Mouse (Mus musculus) heart, embryonic 16.5 days (tissue): Measurements from ENCODE around the gene Tmem185b. TPM values are rescaled to one million over a fixed set of nuclear protein-coding genes. Genes with fewer than 3 reads are reported as not detected.
A peak's percentile ranks its signal among the peaks of the same experiment; 100 is the strongest.

ENCODE experiments used
- ATAC-seq: fragments of 200-750 bp; cut with Nextera tagmentation; replicated peaks from 2 replicates; pipeline ENCODE4 v1.8.0; 2017; ENCODE audit warnings: moderate number of reproducible peaks; ENCODE audit not compliant: insufficient read depth, low FRiP score; ENCODE audit errors: extremely low read depth
- H3K27ac ChIP-seq: fragments of 300-500 bp; sonication (generic); 2 replicates; pipeline ENCODE4 v1.5.1; 2014; ENCODE audit warnings: mild to moderate bottlenecking, low read length, control low read depth, moderate library complexity
- H3K27me3 ChIP-seq: fragments of 300-500 bp; sonication (generic); 2 replicates; pipeline ENCODE4 v1.6.1; 2014; ENCODE audit warnings: low read length, mixed read lengths; ENCODE audit not compliant: control insufficient read depth, insufficient read depth
- H3K36me3 ChIP-seq: fragments of 300-500 bp; sonication (generic); 2 replicates; pipeline ENCODE4 v1.6.1; 2014; ENCODE audit not compliant: control insufficient read depth, insufficient read depth
- H3K4me1 ChIP-seq: fragments of 300-500 bp; sonication (generic); 2 replicates; pipeline ENCODE4 v1.6.1; 2014; ENCODE audit warnings: low read length, mixed read lengths; ENCODE audit not compliant: control insufficient read depth, insufficient read depth
- H3K4me2 ChIP-seq: fragments of 300-500 bp; sonication (generic); 2 replicates; pipeline ENCODE4 v1.6.1; 2014; ENCODE audit warnings: low read depth, mild to moderate bottlenecking, control low read depth, low read length
- H3K4me3 ChIP-seq: fragments of 300-500 bp; sonication (generic); 2 replicates; pipeline ENCODE4 v1.5.1; 2014; ENCODE audit warnings: mild to moderate bottlenecking, control low read depth, low read length
- H3K9ac ChIP-seq: fragments of 300-500 bp; sonication (generic); 2 replicates; pipeline ENCODE4 v1.6.1; 2014; ENCODE audit warnings: low read length, control low read depth
- H3K9me3 ChIP-seq: fragments of 300-500 bp; sonication (generic); replicated peaks from 2 replicates; pipeline ENCODE4 v1.6.1; 2016; ENCODE audit warnings: low read length; ENCODE audit not compliant: control insufficient read depth
- WGBS: fragments of 180-500 bp; shearing (Covaris S2); extraction: QIAGEN DNeasy Blood & Tissue Kit; methylation state at CpG from one replicate; pipeline ENCODE4 v1.1.7; 2014; 5-methylcytosine and 5-hydroxymethylcytosine counted together
- polyA plus RNA-seq: library from polyadenylated mRNA; unstranded; fragments of >200 nt; fragmentation: Nextera tagmentation; extraction: Ambion mirVana; gene quantifications from 2 replicates; pipeline ENCODE4 v1.2.1, GENCODE M21; 2015

The Tmem185b gene
- polyA plus RNA-seq, 1 experiment from 2014 or later: 24.7 TPM

- Histone ChIP-seq H3K9me3 (no peaks in the 10 kb centered on the region), H3K4me1 (peaks cover 14% of the 10 kb centered on the region), H3K4me3 (no peak overlapping the region), H3K4me2 (no peak overlapping the region), H3K36me3 (no peaks in the 10 kb centered on the region), H3K27me3 (no peaks in the 10 kb centered on the region), H3K27ac (peak overlapping the region; percentile 77), H3K9ac (no peak overlapping the region)
- ATAC-seq: no peak
- 31% methylated on average over 4 of the region's 4 CpGs for WGBS
Measured at GRCm38 (mm10) chr1:119508548-119508947, 17.4 kb upstream of the Tmem185b start.

- no peak overlapping the region for H3K4me3 ChIP-seq
- 74% methylated on average over 7 of the region's 7 CpGs for WGBS
Measured at GRCm38 (mm10) chr1:119509474-119509873, 16.5 kb upstream of the Tmem185b start.

GRCm38 (mm10) chr1:119510409-119510808 lies 15.6 kb upstream of the Tmem185b start:
- 49% methylated on average over 9 of the region's 9 CpGs for WGBS
- no peak for ATAC-seq
- no peak overlapping the region for H3K4me2 ChIP-seq

More at GRCm38 (mm10) chr1:119509474-119509873, 16.5 kb upstream of the Tmem185b start:
- Histone ChIP-seq H3K27me3 (no peaks in the 10 kb centered on the region), H3K4me2 (no peak overlapping the region), H3K9me3 (no peaks in the 10 kb centered on the region), H3K27ac (no peak overlapping the region), H3K4me1 (peaks cover 14% of the 10 kb centered on the region), H3K36me3 (no peaks in the 10 kb centered on the region), H3K9ac (no peak overlapping the region)
- no peak for ATAC-seq

DNA sequence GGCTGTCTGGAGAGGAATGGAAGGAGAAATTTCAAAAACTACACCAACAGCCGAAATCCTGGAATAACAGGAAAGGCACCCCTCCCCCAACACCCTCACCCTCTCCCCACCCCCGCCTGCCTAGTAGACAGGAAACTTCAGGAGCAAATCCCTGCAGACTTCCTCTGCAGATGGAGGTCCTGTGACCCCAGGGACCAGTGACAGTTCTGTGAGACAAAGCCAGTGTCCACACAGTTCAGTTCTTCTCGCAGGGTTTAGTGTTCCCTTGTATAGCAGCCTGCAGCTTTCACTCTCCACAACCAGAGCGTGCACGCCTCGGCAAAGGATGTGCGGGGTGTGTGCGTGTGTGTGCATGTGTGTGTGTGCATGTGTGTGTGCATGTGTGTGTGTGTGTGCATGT lies 15.1 kb upstream of the Tmem185b start:
- Histone ChIP-seq H3K4me1 (peaks cover 10% of the 10 kb centered on the region), H3K36me3 (no peaks in the 10 kb centered on the region), H3K4me3 (no peak overlapping the region), H3K9me3 (no peaks in the 10 kb centered on the region), H3K9ac (no peak overlapping the region), H3K4me2 (no peak overlapping the region), H3K27me3 (no peaks in the 10 kb centered on the region), H3K27ac (peak overlapping the region; percentile 70)
- WGBS: 67% methylated on average over 8 of the region's 8 CpGs
- ATAC-seq: no peak; the same call in 1 of the 2 replicates

More at GRCm38 (mm10) chr1:119510409-119510808, 15.6 kb upstream of the Tmem185b start:
- Histone ChIP-seq H3K36me3 (no peaks in the 10 kb centered on the region), H3K4me3 (no peak overlapping the region), H3K27ac (peak overlapping the region; percentile 70), H3K27me3 (no peaks in the 10 kb centered on the region), H3K9me3 (no peaks in the 10 kb centered on the region), H3K9ac (no peak overlapping the region), H3K4me1 (peaks cover 10% of the 10 kb centered on the region)

- H3K27ac ChIP-seq: peak overlapping the region; percentile 32; the same call in 1 of the 2 replicates
- 0 out of 2 replicates have a peak, but pooled peaks cover 4% of the 10 kb centered on the region for H3K9me3 ChIP-seq
- no peak for ATAC-seq
- no peaks in the 10 kb centered on the region for H3K36me3 ChIP-seq
- H3K4me3 ChIP-seq: no peak overlapping the region
- H3K4me1 ChIP-seq: peaks cover 6% of the 10 kb centered on the region
- no peaks in the 10 kb centered on the region for H3K27me3 ChIP-seq
- WGBS: 53% methylated on average over 7 of the region's 7 CpGs
- no peak overlapping the region for H3K9ac ChIP-seq
- H3K4me2 ChIP-seq: no peak overlapping the region
Measured at GRCm38 (mm10) chr1:119518060-119518459, 7.9 kb upstream of the Tmem185b start.

DNA sequence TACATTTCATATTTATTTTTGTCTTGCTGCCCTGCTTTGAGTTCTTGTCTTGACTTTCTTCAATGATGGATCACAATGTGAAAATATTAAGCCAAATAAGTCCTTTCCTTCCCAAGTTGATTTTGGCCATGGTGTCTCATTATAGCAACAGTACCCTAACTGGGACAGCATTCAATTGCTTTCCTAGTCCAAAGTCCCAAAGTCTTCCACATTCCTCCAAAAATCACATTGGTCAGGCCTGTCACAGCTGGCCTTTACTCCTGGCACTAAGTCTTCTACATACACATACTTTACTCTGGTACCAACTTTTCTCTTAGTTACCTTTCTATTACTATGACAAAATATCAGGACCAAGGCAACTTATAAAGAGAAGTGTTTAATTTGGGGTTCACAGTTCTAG lies 7.2 kb upstream of the Tmem185b start:
- H3K9me3 ChIP-seq: 0 out of 2 replicates have a peak, but pooled peaks cover 4% of the 10 kb centered on the region
- H3K27ac ChIP-seq: no peak overlapping the region
- H3K4me2 ChIP-seq: no peak overlapping the region
- ATAC-seq: no peak
- H3K9ac ChIP-seq: no peak overlapping the region
- H3K4me1 ChIP-seq: peaks cover 6% of the 10 kb centered on the region
- no peak overlapping the region for H3K4me3 ChIP-seq
- no peaks in the 10 kb centered on the region for H3K27me3 ChIP-seq
- H3K36me3 ChIP-seq: no peaks in the 10 kb centered on the region

DNA sequence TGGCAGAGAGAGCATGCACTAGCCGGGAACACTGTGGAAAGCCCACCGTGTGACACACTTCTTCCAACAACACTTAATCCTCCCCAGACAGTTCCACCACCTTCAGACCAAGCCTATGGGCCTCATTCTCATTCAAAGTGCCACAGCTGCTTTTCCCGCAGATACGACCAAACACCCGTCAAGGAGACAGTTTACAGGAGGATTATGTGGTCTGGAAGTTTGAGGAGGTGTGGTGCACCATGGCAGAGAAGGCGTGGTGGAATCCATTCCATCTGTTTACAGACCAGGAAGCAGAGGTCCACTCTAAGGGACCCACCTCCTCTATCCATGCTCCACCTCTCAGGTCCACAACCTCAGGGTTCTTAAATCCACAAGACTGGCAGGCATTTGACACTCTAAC lies 6.7 kb upstream of the Tmem185b start:
- Histone ChIP-seq H3K9ac (no peak overlapping the region), H3K4me2 (no peak overlapping the region), H3K9me3 (0 out of 2 replicates have a peak, but pooled peaks cover 4% of the 10 kb centered on the region), H3K27me3 (no peaks in the 10 kb centered on the region), H3K4me3 (no peak overlapping the region), H3K4me1 (peaks cover 6% of the 10 kb centered on the region), H3K27ac (no peak overlapping the region), H3K36me3 (no peaks in the 10 kb centered on the region)
- ATAC-seq: no peak
- WGBS: 77% methylated on average over 6 of the region's 6 CpGs

- no peak overlapping the region for H3K27ac ChIP-seq
- no peak for ATAC-seq
Measured at GRCm38 (mm10) chr1:119521029-119521428, 4.9 kb upstream of the Tmem185b start.

GRCm38 (mm10) chr1:119521681-119522080 lies 4.3 kb upstream of the Tmem185b start:
- Histone ChIP-seq H3K27ac (no peak overlapping the region), H3K9me3 (peaks cover 4% of the 10 kb centered on the region; the same call in 1 of the 2 replicates), H3K36me3 (peaks cover 1% of the 10 kb centered on the region), H3K4me1 (peaks cover 22% of the 10 kb centered on the region), H3K27me3 (no peaks in the 10 kb centered on the region), H3K4me3 (no peak overlapping the region), H3K9ac (no peak overlapping the region), H3K4me2 (no peak overlapping the region)
- 75% methylated on average over 7 of the region's 7 CpGs for WGBS
- no peak for ATAC-seq

More at GRCm38 (mm10) chr1:119521029-119521428, 4.9 kb upstream of the Tmem185b start:
- Histone ChIP-seq H3K4me2 (no peak overlapping the region), H3K4me3 (no peak overlapping the region), H3K36me3 (no peaks in the 10 kb centered on the region), H3K27me3 (no peaks in the 10 kb centered on the region), H3K9me3 (0 out of 2 replicates have a peak, but pooled peaks cover 4% of the 10 kb centered on the region), H3K9ac (no peak overlapping the region), H3K4me1 (peaks cover 17% of the 10 kb centered on the region)
- WGBS: 40% methylated on average over 2 of the region's 2 CpGs
